Comparison of ENCODE assay signal across 21 mouse cellular contexts in genomic region chr8:10716161-10716560, GRCm38 (mm10).
A peak's percentile ranks its signal among the peaks of the same experiment; 100 is the strongest.
DNase-seq lines count a peak whose midpoint lies in the region; ATAC-seq and TF ChIP-seq lines count a peak whose summit lies in the region.
"Had no signal": no experiment of that assay in that cellular context is flagged by ENCODE, and none has a peak within 500 bp of the region (broad histone marks: within the 10 kb centered on the region; RNA-seq: fewer than 3 reads in every experiment).

No protein-coding gene starts in this region.

- DNase-seq in midbrain, embryonic 11.5 days (ENCODE audit: low spot score, missing footprints): peak; percentile 69
- no peak for DNase-seq in midbrain, embryonic 14.5 days
- peak; percentile 33 to 62 for DNase-seq in kidney, adult 8-10 months
- DNase-seq in kidney, postnatal 10 days: peak; percentile 53
- peak; percentile 21 to 43 for DNase-seq in kidney, postnatal 4 days
- no peak for DNase-seq in hindbrain, postnatal 0 days (ENCODE audit: low spot score)
- no peak for DNase-seq in spleen, postnatal 14 days (ENCODE audit: low spot score in 2 of 2)
- DNase-seq: adrenal gland, adult 2 months; adrenal gland, postnatal 25 days; cerebellum, adult 18-20 months; cerebellum, postnatal 10 days; forebrain, postnatal 0 days; gastrocnemius, postnatal 14 days; heart, adult 2 months; heart, postnatal 14 days had no signal

- H3K9ac ChIP-seq in midbrain, embryonic 11.5 days (ENCODE audit: low read length): no peak overlapping the region
- no peak overlapping the region for H3K9ac ChIP-seq in midbrain, embryonic 14.5 days (replicated peaks; ENCODE audit: low read length)
- no peak overlapping the region for H3K9ac ChIP-seq in hindbrain, postnatal 0 days (replicated peaks; ENCODE audit: low read length)
- H3K9ac ChIP-seq in intestine, embryonic 16.5 days (ENCODE audit: low read depth, low read length): no peak overlapping the region
- H3K9ac ChIP-seq: forebrain, embryonic 13.5 days; forebrain, postnatal 0 days; heart, embryonic 15.5 days had no signal

- ATAC-seq in midbrain, embryonic 11.5 days (ENCODE audit: low FRiP score): 0 out of 2 replicates have a peak, but pooled peaks have one; percentile 24
- no peak for ATAC-seq in midbrain, embryonic 14.5 days (ENCODE audit: low FRiP score, low TSS enrichment)
- ATAC-seq in hindbrain, postnatal 0 days: no peak
- no peak for ATAC-seq in intestine, embryonic 16.5 days
- ATAC-seq: forebrain, embryonic 13.5 days; forebrain, postnatal 0 days had no signal

- H3K4me3 ChIP-seq in midbrain, embryonic 11.5 days (ENCODE audit: low read depth, low read length): no peak overlapping the region
- H3K4me3 ChIP-seq in midbrain, embryonic 14.5 days (replicated peaks; ENCODE audit: low read depth, low read length): no peak overlapping the region
- no peak overlapping the region for H3K4me3 ChIP-seq in hindbrain, postnatal 0 days (ENCODE audit: low read length)
- no peak overlapping the region for H3K4me3 ChIP-seq in intestine, embryonic 16.5 days (ENCODE audit: low read length)
- H3K4me3 ChIP-seq: embryonic facial prominence, embryonic 10.5 days; forebrain, embryonic 13.5 days; heart, adult 2 months; heart, embryonic 15.5 days had no signal

- 87% methylated on average over 5 of the region's 5 CpGs for WGBS in midbrain, embryonic 11.5 days
- WGBS in midbrain, embryonic 14.5 days: 88% methylated on average over 5 of the region's 5 CpGs
- WGBS in hindbrain, postnatal 0 days: 83% methylated on average over 5 of the region's 5 CpGs
- 70% methylated on average over 5 of the region's 5 CpGs for WGBS in intestine, embryonic 16.5 days

- no peak overlapping the region for H3K27ac ChIP-seq in midbrain, embryonic 11.5 days (ENCODE audit: low read depth, low read length)
- no peak overlapping the region for H3K27ac ChIP-seq in midbrain, embryonic 14.5 days (replicated peaks; ENCODE audit: low read depth, low read length)
- no peak overlapping the region for H3K27ac ChIP-seq in hindbrain, postnatal 0 days
- no peak overlapping the region for H3K27ac ChIP-seq in intestine, embryonic 16.5 days (ENCODE audit: low read length)
- H3K27ac ChIP-seq: embryonic facial prominence, embryonic 10.5 days; forebrain, embryonic 13.5 days; heart, adult 2 months; heart, embryonic 15.5 days had no signal

- no peaks in the 10 kb centered on the region for H3K9me3 ChIP-seq in midbrain, embryonic 11.5 days (ENCODE audit: control insufficient read depth, low read length)
- no peaks in the 10 kb centered on the region for H3K9me3 ChIP-seq in midbrain, embryonic 14.5 days (ENCODE audit: control insufficient read depth, low read length)
- no peaks in the 10 kb centered on the region for H3K9me3 ChIP-seq in hindbrain, postnatal 0 days (ENCODE audit: low read length)
- no peaks in the 10 kb centered on the region for H3K9me3 ChIP-seq in intestine, embryonic 16.5 days (ENCODE audit: control insufficient read depth, low read length)
- H3K9me3 ChIP-seq: embryonic facial prominence, embryonic 10.5 days; forebrain, embryonic 13.5 days; heart, embryonic 15.5 days had no signal

- H3K4me2 ChIP-seq in midbrain, embryonic 11.5 days: no peak overlapping the region
- no peak overlapping the region for H3K4me2 ChIP-seq in midbrain, embryonic 14.5 days (ENCODE audit: low read length)
- no peak overlapping the region for H3K4me2 ChIP-seq in hindbrain, postnatal 0 days (ENCODE audit: low read depth, low read length)
- no peak overlapping the region for H3K4me2 ChIP-seq in intestine, embryonic 16.5 days (ENCODE audit: low read depth, low read length)
- H3K4me2 ChIP-seq: forebrain, embryonic 13.5 days; heart, embryonic 11.5 days; heart, embryonic 15.5 days had no signal

- no peaks in the 10 kb centered on the region for H3K27me3 ChIP-seq in midbrain, embryonic 11.5 days (ENCODE audit: control insufficient read depth, insufficient read depth, low read length)
- no peaks in the 10 kb centered on the region for H3K27me3 ChIP-seq in midbrain, embryonic 14.5 days (ENCODE audit: control insufficient read depth, insufficient read depth, low read length)
- H3K27me3 ChIP-seq in hindbrain, postnatal 0 days (ENCODE audit: insufficient read depth, low read length): no peaks in the 10 kb centered on the region
- H3K27me3 ChIP-seq in intestine, embryonic 16.5 days (replicated peaks; ENCODE audit: control insufficient read depth, insufficient read depth, low read length): no peaks in the 10 kb centered on the region
- H3K27me3 ChIP-seq: CH12.LX; forebrain, embryonic 13.5 days; heart, embryonic 15.5 days had no signal

- no peaks in the 10 kb centered on the region for H3K36me3 ChIP-seq in midbrain, embryonic 11.5 days (ENCODE audit: control insufficient read depth, insufficient read depth, low read length)
- no peaks in the 10 kb centered on the region for H3K36me3 ChIP-seq in midbrain, embryonic 14.5 days (ENCODE audit: control insufficient read depth, insufficient read depth, low read length)
- H3K36me3 ChIP-seq in hindbrain, postnatal 0 days (ENCODE audit: insufficient read depth, low read length): no peaks in the 10 kb centered on the region
- no peaks in the 10 kb centered on the region for H3K36me3 ChIP-seq in intestine, embryonic 16.5 days (ENCODE audit: control insufficient read depth, insufficient read depth, low read length)
- H3K36me3 ChIP-seq: embryonic facial prominence, embryonic 10.5 days; heart, embryonic 15.5 days had no signal

- TF ChIP-seq CTCF in hindbrain, postnatal 0 days (IDR thresholded peaks at IDR 0.05; ENCODE audit: low read depth): no peak

- peaks cover 4% of the 10 kb centered on the region for H3K4me1 ChIP-seq in midbrain, embryonic 11.5 days (ENCODE audit: control insufficient read depth, insufficient read depth, low read length)
- H3K4me1 ChIP-seq in midbrain, embryonic 14.5 days (ENCODE audit: control insufficient read depth, insufficient read depth, low read length): peaks cover 13% of the 10 kb centered on the region; the same call in 1 of the 2 replicates
- H3K4me1 ChIP-seq in hindbrain, postnatal 0 days (ENCODE audit: insufficient read depth, low read length): no peaks in the 10 kb centered on the region
- H3K4me1 ChIP-seq in intestine, embryonic 16.5 days (ENCODE audit: control insufficient read depth, insufficient read depth, low read length): no peaks in the 10 kb centered on the region
- H3K4me1 ChIP-seq: heart, embryonic 15.5 days had no signal

Comparison
In these comparisons a context has a peak if more than half of its experiments do, and no peak if none do; other contexts are left out.
1. DNase-seq: peak in midbrain, embryonic 11.5 days (single experiment), kidney, adult 8-10 months (2 of 2), kidney, postnatal 10 days (single experiment) and kidney, postnatal 4 days (2 of 2); none in midbrain, embryonic 14.5 days (single experiment), hindbrain, postnatal 0 days (single experiment) and spleen, postnatal 14 days (0 of 2).